Mouse (Mus musculus): ENCODE data around the gene Rem2. TPM values are rescaled to one million over a fixed set of nuclear protein-coding genes. Genes with fewer than 3 reads are reported as not detected.
A peak's percentile ranks its signal among the peaks of the same experiment; 100 is the strongest.

Gene Rem2
- polyA plus RNA-seq, 1 experiment from 2014 or later, result 1.6 TPM

- Histone ChIP-seq H3K27me3 (replicated peaks) (no peaks in the 10 kb centered on the region), H3K9me3 (no peaks in the 10 kb centered on the region), H3K27ac (no peak overlapping the region), H3K4me3 (replicated peaks) (no peak overlapping the region), H3K4me2 (no peak overlapping the region), H3K36me3 (no peaks in the 10 kb centered on the region), H3K9ac (no peak overlapping the region), H3K4me1 (no peaks in the 10 kb centered on the region)
- peak; percentile 39; the same call in 1 of the 2 replicates for ATAC-seq (ENCODE audit: insufficient read depth, low FRiP score, low read depth)
- 67% methylated on average over 11 of the region's 11 CpGs for WGBS
Measured at GRCm38 (mm10) chr14:54454669-54455528, 21.0 kb upstream of the Rem2 start.

GRCm38 (mm10) chr14:54457907-54458569 is 17.9 kb upstream of the Rem2 start:
- no peak overlapping the region for H3K27ac ChIP-seq
- H3K9ac ChIP-seq, result no peak overlapping the region
- no peaks in the 10 kb centered on the region for H3K9me3 ChIP-seq
- no peaks in the 10 kb centered on the region for H3K27me3 ChIP-seq (replicated peaks)
- no peaks in the 10 kb centered on the region for H3K36me3 ChIP-seq
- no peak for ATAC-seq (ENCODE audit: insufficient read depth, low FRiP score, low read depth)
- no peaks in the 10 kb centered on the region for H3K4me1 ChIP-seq
- 83% methylated on average over 14 of the region's 14 CpGs for WGBS
- H3K4me2 ChIP-seq, result no peak overlapping the region
- H3K4me3 ChIP-seq (replicated peaks), result no peak overlapping the region

DNA sequence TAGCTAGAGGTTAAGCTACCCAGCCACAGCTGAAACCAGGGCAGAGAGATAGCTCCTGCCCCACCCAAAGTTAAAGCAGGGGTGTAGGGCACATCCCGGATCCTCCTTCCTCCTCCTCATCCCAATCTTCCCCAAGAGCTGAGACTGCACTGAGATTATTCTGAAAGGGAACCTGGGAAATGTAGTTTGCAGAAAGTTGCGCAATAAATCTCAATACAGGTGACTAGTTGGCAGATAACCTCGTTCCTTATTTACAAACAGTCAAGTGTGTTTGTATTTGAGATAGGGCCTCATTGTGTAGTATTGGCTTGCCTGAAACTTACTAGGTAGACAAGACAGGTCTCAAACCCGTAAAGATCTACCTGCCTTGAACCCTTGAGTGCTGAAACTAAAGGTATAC is 13.8 kb upstream of the Rem2 start:
- Histone ChIP-seq H3K36me3 (no peaks in the 10 kb centered on the region), H3K4me3 (replicated peaks) (no peak overlapping the region), H3K4me2 (no peak overlapping the region), H3K27ac (no peak overlapping the region), H3K9ac (no peak overlapping the region), H3K4me1 (no peaks in the 10 kb centered on the region), H3K9me3 (no peaks in the 10 kb centered on the region), H3K27me3 (replicated peaks) (no peaks in the 10 kb centered on the region)
- ATAC-seq (ENCODE audit: insufficient read depth, low FRiP score, low read depth), result no peak
- WGBS, result 59% methylated on average over 4 of the region's 4 CpGs

DNA sequence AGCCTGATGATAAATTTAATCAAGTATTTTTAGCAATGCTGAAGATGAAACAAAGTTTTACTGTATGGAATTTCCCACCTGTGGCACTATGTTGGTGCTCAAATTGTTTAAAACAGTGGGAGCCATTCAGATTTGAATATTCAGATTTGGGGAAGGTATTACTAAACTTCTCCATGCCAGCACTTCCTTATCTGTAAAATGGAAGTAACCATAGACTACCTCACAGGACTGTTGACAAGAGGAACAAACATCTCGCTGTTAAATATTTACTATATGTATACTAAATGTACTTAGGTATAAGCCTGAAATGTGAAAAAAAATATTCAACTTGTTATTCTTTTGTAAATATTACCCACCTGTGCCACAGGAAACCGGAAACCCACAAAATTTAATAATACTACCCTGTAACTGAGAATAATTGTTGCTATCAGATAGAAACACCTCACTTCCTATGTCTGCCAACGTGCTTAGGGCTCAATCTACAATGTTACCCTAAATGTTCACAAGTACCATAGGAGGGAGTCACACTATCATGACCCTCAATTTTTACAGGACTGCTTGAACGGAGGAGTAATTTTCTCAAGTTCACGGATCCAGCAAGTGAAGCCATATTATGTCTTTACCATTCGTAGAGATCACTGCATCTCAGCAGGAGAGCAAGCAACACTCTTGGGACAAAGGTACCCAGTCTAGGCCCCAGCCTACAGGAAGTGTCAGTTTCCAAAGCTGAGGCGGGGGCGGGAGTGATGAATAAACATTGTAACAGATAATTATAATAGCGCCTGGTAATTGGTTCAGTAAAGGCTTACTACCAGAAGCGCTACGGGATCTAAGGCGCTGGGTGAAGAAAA is 12.6 kb upstream of the Rem2 start:
- H3K4me3 ChIP-seq (replicated peaks), result peak overlapping the region; percentile 96
- H3K9me3 ChIP-seq, result no peaks in the 10 kb centered on the region
- H3K9ac ChIP-seq, result peak overlapping the region; percentile 84
- H3K4me1 ChIP-seq, result no peaks in the 10 kb centered on the region
- no peaks in the 10 kb centered on the region for H3K27me3 ChIP-seq (replicated peaks)
- peak overlapping the region; percentile 84 for H3K4me2 ChIP-seq
- peak overlapping the region; percentile 90 for H3K27ac ChIP-seq
- H3K36me3 ChIP-seq, result peaks cover 7% of the 10 kb centered on the region
- WGBS, result 11% methylated on average over 12 of the region's 12 CpGs
- ATAC-seq (ENCODE audit: insufficient read depth, low FRiP score, low read depth), result peak; percentile 41; the same call in 1 of the 2 replicates

- WGBS, result under 1% methylated on average over 35 of the region's 35 CpGs
Measured at GRCm38 (mm10) chr14:54463959-54464292, 12.0 kb upstream of the Rem2 start, which contains the start of gene Lrp10. Gene Lrp10 (plus strand): TSS chr14:54464137.

DNA sequence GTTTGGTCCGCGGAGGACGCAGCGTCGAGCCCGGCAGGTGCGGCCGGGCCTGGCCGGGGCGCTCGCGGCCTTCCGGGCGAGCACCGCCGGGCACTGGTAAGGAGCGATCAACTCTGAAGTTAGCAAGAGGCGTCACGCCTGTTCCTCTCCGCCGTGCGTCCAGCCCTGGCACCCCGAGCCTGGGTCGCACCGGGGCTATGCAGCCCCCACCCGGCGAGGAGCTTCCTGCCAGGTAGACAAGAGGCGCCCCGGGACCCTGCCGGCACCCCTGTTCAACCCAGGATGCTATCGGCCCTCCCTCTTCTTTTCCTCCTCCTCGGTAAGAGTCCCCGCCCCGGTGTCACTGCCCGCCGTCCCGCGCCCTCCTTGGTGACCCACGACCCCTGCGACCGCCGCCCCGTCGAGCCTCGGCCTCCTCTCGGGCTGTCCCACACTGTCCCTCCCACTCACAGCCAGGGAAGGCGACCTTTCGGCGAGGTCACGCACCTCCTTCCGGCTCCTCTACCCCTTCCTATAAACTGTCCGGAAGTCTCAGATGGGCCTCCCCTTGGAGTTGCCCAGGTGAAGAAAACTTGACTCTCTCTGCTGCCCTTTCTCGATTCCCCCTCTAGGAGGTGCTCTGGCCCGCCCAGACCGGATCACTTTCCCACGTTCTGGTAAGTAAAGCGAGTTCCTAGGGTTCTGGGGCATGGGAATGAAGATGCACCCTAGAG is 11.5 kb upstream of the Rem2 start:
- Histone ChIP-seq H3K4me3 (replicated peaks) (peak overlapping the region; percentile 96), H3K4me1 (no peaks in the 10 kb centered on the region), H3K36me3 (peaks cover 15% of the 10 kb centered on the region), H3K9ac (peak overlapping the region; percentile 84), H3K27ac (peak overlapping the region; percentile 90), H3K9me3 (no peaks in the 10 kb centered on the region), H3K27me3 (replicated peaks) (no peaks in the 10 kb centered on the region), H3K4me2 (peak overlapping the region; percentile 84)
- WGBS, result under 1% methylated on average over 56 of the region's 57 CpGs
- peak; percentile 72 for ATAC-seq (ENCODE audit: insufficient read depth, low FRiP score, low read depth)

More at GRCm38 (mm10) chr14:54463959-54464292, 12.0 kb upstream of the Rem2 start, which contains the start of gene Lrp10:
- peak within 1 kb of the TSS; percentile 84 for H3K4me2 ChIP-seq
- peaks cover 11% of the 10 kb centered on the region for H3K36me3 ChIP-seq
- H3K4me1 ChIP-seq, result no peaks in the 10 kb centered on the region
- peak within 1 kb of the TSS; percentile 84 for H3K9ac ChIP-seq
- peak; percentile 87 for ATAC-seq (ENCODE audit: insufficient read depth, low FRiP score, low read depth)
- H3K9me3 ChIP-seq, result no peaks in the 10 kb centered on the region
- H3K4me3 ChIP-seq (replicated peaks), result peak within 1 kb of the TSS; percentile 96
- no peaks in the 10 kb centered on the region for H3K27me3 ChIP-seq (replicated peaks)
- peak within 1 kb of the TSS; percentile 90 for H3K27ac ChIP-seq

DNA sequence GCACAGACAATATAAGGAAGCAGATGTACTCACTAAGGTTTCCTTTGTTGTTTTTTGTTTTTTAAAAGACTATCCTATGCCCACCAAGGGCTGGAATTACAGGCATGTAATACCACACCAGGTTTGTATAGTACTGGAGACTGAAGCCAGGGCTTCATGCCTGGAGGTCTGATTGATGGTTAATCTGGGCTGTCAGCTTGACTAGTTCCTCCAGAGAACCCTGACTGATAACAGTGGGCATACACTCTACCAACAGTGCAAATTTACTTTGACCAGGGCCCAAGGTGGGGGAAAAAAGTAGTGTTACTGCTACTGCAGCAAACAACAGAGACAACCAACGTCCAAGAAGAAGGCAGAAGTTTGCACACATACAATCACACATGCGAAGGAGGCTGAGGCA is 4.4 kb upstream of the Rem2 start:
- peaks cover 34% of the 10 kb centered on the region for H3K36me3 ChIP-seq
- no peak overlapping the region for H3K4me3 ChIP-seq (replicated peaks)
- H3K27me3 ChIP-seq (replicated peaks), result no peaks in the 10 kb centered on the region
- WGBS, result 86% methylated on average over 2 of the region's 2 CpGs
- no peak for ATAC-seq (ENCODE audit: insufficient read depth, low FRiP score, low read depth)
- H3K27ac ChIP-seq, result no peak overlapping the region
- H3K4me1 ChIP-seq, result peaks cover 14% of the 10 kb centered on the region
- H3K9ac ChIP-seq, result no peak overlapping the region
- H3K4me2 ChIP-seq, result no peak overlapping the region
- H3K9me3 ChIP-seq, result no peaks in the 10 kb centered on the region

- Histone ChIP-seq H3K36me3 (peaks cover 34% of the 10 kb centered on the region), H3K9me3 (no peaks in the 10 kb centered on the region), H3K4me3 (replicated peaks) (no peak overlapping the region), H3K27me3 (replicated peaks) (0 out of 2 replicates have a peak, but pooled peaks cover 3% of the 10 kb centered on the region), H3K4me2 (no peak overlapping the region), H3K9ac (no peak overlapping the region), H3K4me1 (peaks cover 19% of the 10 kb centered on the region), H3K27ac (no peak overlapping the region)
- 53% methylated on average over 5 of the region's 5 CpGs for WGBS
- no peak for ATAC-seq (ENCODE audit: insufficient read depth, low FRiP score, low read depth)
Measured at GRCm38 (mm10) chr14:54472671-54473070, 3.2 kb upstream of the Rem2 start.

- H3K9ac ChIP-seq, result no peak overlapping the region
- H3K4me2 ChIP-seq, result no peak overlapping the region
- H3K4me3 ChIP-seq (replicated peaks), result no peak overlapping the region
- peaks cover 16% of the 10 kb centered on the region; the same call in 1 of the 2 replicates for H3K27me3 ChIP-seq (replicated peaks)
- 87% methylated on average over 5 of the region's 5 CpGs for WGBS
- no peak for ATAC-seq (ENCODE audit: insufficient read depth, low FRiP score, low read depth)
- peaks cover 26% of the 10 kb centered on the region for H3K4me1 ChIP-seq
- H3K27ac ChIP-seq, result no peak overlapping the region
- peaks cover 17% of the 10 kb centered on the region for H3K36me3 ChIP-seq
- H3K9me3 ChIP-seq, result no peaks in the 10 kb centered on the region
Measured at GRCm38 (mm10) chr14:54474744-54475143, 1.2 kb upstream of the Rem2 start.

- Histone ChIP-seq H3K36me3 (no peaks in the 10 kb centered on the region), H3K9ac (no peak overlapping the region), H3K9me3 (no peaks in the 10 kb centered on the region), H3K4me2 (no peak overlapping the region; the same call in 1 of the 2 replicates), H3K4me1 (peaks cover 26% of the 10 kb centered on the region), H3K27me3 (replicated peaks) (peaks cover 30% of the 10 kb centered on the region; the same call in 1 of the 2 replicates), H3K27ac (no peak overlapping the region), H3K4me3 (replicated peaks) (no peak overlapping the region)
- 80% methylated on average over 15 of the region's 15 CpGs for WGBS
- ATAC-seq (ENCODE audit: insufficient read depth, low FRiP score, low read depth), result no peak
Measured at GRCm38 (mm10) chr14:54477172-54477909, 1.4 kb downstream of the Rem2 start.
